Mouse (Mus musculus): ENCODE results near the gene Plk5.

The Plk5 gene

GRCm38 (mm10) chr10:80376160-80376559 is 19.9 kb downstream of the Plk5 start:
- in situ Hi-C loops (cut with MboI; ENCODE audit: low pct_unique_long_range_greater_than_20kb in 1 of 2, low sequenced_read_pairs in 2 of 2, unreplicated experiment in 1 of 2): no loop called here

GRCm38 (mm10) chr10:80377716-80378115 is 21.5 kb downstream of the Plk5 start:
- in situ Hi-C loops (cut with MboI; ENCODE audit: low pct_unique_long_range_greater_than_20kb in 1 of 2, low sequenced_read_pairs in 2 of 2, unreplicated experiment in 1 of 2): no loop called here

- in situ Hi-C loops (cut with MboI; ENCODE audit: low pct_unique_long_range_greater_than_20kb in 1 of 2, low sequenced_read_pairs in 2 of 2, unreplicated experiment in 1 of 2): no loop called here
Measured at GRCm38 (mm10) chr10:80382641-80383365, 26.5 kb downstream of the Plk5 start.

- in situ Hi-C loops (cut with MboI; ENCODE audit: low pct_unique_long_range_greater_than_20kb in 1 of 2, low sequenced_read_pairs in 2 of 2, unreplicated experiment in 1 of 2): no loop called here
Measured at GRCm38 (mm10) chr10:80383431-80383830, 27.2 kb downstream of the Plk5 start.

GRCm38 (mm10) chr10:80384115-80384639 is 27.9 kb downstream of the Plk5 start:
- in situ Hi-C loops (cut with MboI; ENCODE audit: low pct_unique_long_range_greater_than_20kb in 1 of 2, low sequenced_read_pairs in 2 of 2, unreplicated experiment in 1 of 2): no loop called here

GRCm38 (mm10) chr10:80384709-80385108 is 28.4 kb downstream of the Plk5 start:
- in situ Hi-C loops (cut with MboI; ENCODE audit: low pct_unique_long_range_greater_than_20kb in 1 of 2, low sequenced_read_pairs in 2 of 2, unreplicated experiment in 1 of 2): no loop called here

GRCm38 (mm10) chr10:80385310-80385709 is 29.1 kb downstream of the Plk5 start:
- in situ Hi-C loops (cut with MboI; ENCODE audit: low pct_unique_long_range_greater_than_20kb in 1 of 2, low sequenced_read_pairs in 2 of 2, unreplicated experiment in 1 of 2): no loop called here

- in situ Hi-C loops (cut with MboI; ENCODE audit: low pct_unique_long_range_greater_than_20kb in 1 of 2, low sequenced_read_pairs in 2 of 2, unreplicated experiment in 1 of 2): no loop called here
Measured at GRCm38 (mm10) chr10:80385811-80386734, 29.8 kb downstream of the Plk5 start.

GRCm38 (mm10) chr10:80386735-80387471 is 30.6 kb downstream of the Plk5 start:
- in situ Hi-C loops (cut with MboI; ENCODE audit: low pct_unique_long_range_greater_than_20kb in 1 of 2, low sequenced_read_pairs in 2 of 2, unreplicated experiment in 1 of 2): no loop called here

GRCm38 (mm10) chr10:80387522-80387959 is 31.3 kb downstream of the Plk5 start, which contains the start of gene Mex3d:
Mex3d (minus strand) TSS chr10:80387659.
- in situ Hi-C loops (cut with MboI; ENCODE audit: low pct_unique_long_range_greater_than_20kb in 1 of 2, low sequenced_read_pairs in 2 of 2, unreplicated experiment in 1 of 2): no loop called here

GRCm38 (mm10) chr10:80388731-80389130 is 32.5 kb downstream of the Plk5 start:
- in situ Hi-C loops (cut with MboI; ENCODE audit: low pct_unique_long_range_greater_than_20kb in 1 of 2, low sequenced_read_pairs in 2 of 2, unreplicated experiment in 1 of 2): no loop called here

- in situ Hi-C loops (cut with MboI; ENCODE audit: low pct_unique_long_range_greater_than_20kb in 1 of 2, low sequenced_read_pairs in 2 of 2, unreplicated experiment in 1 of 2): no loop called here
Measured at GRCm38 (mm10) chr10:80389185-80389708, 33.0 kb downstream of the Plk5 start.

- in situ Hi-C loops (cut with MboI; ENCODE audit: low pct_unique_long_range_greater_than_20kb in 1 of 2, low sequenced_read_pairs in 2 of 2, unreplicated experiment in 1 of 2): no loop called here
Measured at GRCm38 (mm10) chr10:80390697-80391096, 34.4 kb downstream of the Plk5 start.

- in situ Hi-C loops (cut with MboI; ENCODE audit: low pct_unique_long_range_greater_than_20kb in 1 of 2, low sequenced_read_pairs in 2 of 2, unreplicated experiment in 1 of 2): no loop called here
Measured at GRCm38 (mm10) chr10:80392687-80393086, 36.4 kb downstream of the Plk5 start.

GRCm38 (mm10) chr10:80395025-80395627 is 38.9 kb downstream of the Plk5 start:
- in situ Hi-C loops (cut with MboI; ENCODE audit: low pct_unique_long_range_greater_than_20kb in 1 of 2, low sequenced_read_pairs in 2 of 2, unreplicated experiment in 1 of 2): no loop called here

- in situ Hi-C loops (cut with MboI; ENCODE audit: low pct_unique_long_range_greater_than_20kb in 1 of 2, low sequenced_read_pairs in 2 of 2, unreplicated experiment in 1 of 2): no loop called here
Measured at GRCm38 (mm10) chr10:80396822-80397523, 40.7 kb downstream of the Plk5 start.

- in situ Hi-C loops (cut with MboI; ENCODE audit: low pct_unique_long_range_greater_than_20kb in 1 of 2, low sequenced_read_pairs in 2 of 2, unreplicated experiment in 1 of 2): no loop called here
Measured at GRCm38 (mm10) chr10:80397524-80398173, 41.4 kb downstream of the Plk5 start.

Measured in mouse embryonic stem cell (cell line).